Mouse (Mus musculus) spleen, adult 2 months (tissue): ENCODE results near the gene Spaca7. TPM values are rescaled to one million over a fixed set of nuclear protein-coding genes. Genes with fewer than 3 reads are reported as not detected.

Source experiments
- DNase-seq, 2 experiments: peaks; one replicate each; pipeline versions ENCODE4 v3.0.0 to v3.0.0-alpha.2; 2012 to 2021; ENCODE audit warnings: low spot score in 2 of 2, low read depth in 1 of 2
- H3K27ac ChIP-seq: fragments of 200-500 bp; 2 replicates; pipeline ENCODE4 v1.5.1; 2012; ENCODE audit warnings: low read length, inconsistent platforms; ENCODE audit not compliant: insufficient read depth
- H3K27me3 ChIP-seq: fragments of 200-500 bp; 2 replicates; pipeline ENCODE4 v1.6.1; 2012; ENCODE audit warnings: mild to moderate bottlenecking, moderate library complexity, low read length, inconsistent platforms; ENCODE audit not compliant: control insufficient read depth, insufficient read depth
- H3K36me3 ChIP-seq: fragments of 200-500 bp; 2 replicates; pipeline ENCODE4 v1.6.1; 2012; ENCODE audit warnings: mild to moderate bottlenecking, low read length, inconsistent platforms; ENCODE audit not compliant: control insufficient read depth, insufficient read depth
- H3K4me1 ChIP-seq: fragments of 200-500 bp; 2 replicates; pipeline ENCODE4 v1.6.1; 2011; ENCODE audit warnings: inconsistent platforms; ENCODE audit not compliant: control insufficient read depth, insufficient read depth, insufficient read length
- H3K4me3 ChIP-seq: fragments of 200-500 bp; 2 replicates; pipeline ENCODE4 v1.5.1; 2011; ENCODE audit warnings: mild to moderate bottlenecking, inconsistent platforms; ENCODE audit not compliant: insufficient read depth, insufficient read length; ENCODE audit errors: extremely low read depth
- CTCF ChIP-seq: fragments of 200-500 bp; IDR thresholded peaks from 2 replicates; pipeline ENCODE4 v1.5.1; 2011; ENCODE audit warnings: mild to moderate bottlenecking, inconsistent platforms; ENCODE audit not compliant: insufficient read depth, insufficient read length, insufficient replicate concordance; ENCODE audit errors: extremely low read depth
- POLR2A ChIP-seq: fragments of 200-500 bp; IDR thresholded peaks from 2 replicates; pipeline ENCODE4 v1.6.1; 2011; ENCODE audit warnings: low read depth, low read length, inconsistent platforms
- WGBS: fragments of 180-500 bp; shearing (Covaris S2); methylation state at CpG from one replicate; pipeline ENCODE4 v1.1.7; 2018; 5-methylcytosine and 5-hydroxymethylcytosine counted together
- polyA plus RNA-seq: library from polyadenylated mRNA; depleted of rRNA; stranded (reverse); fragments of >200 nt; gene quantifications from 2 replicates; pipeline ENCODE4 v1.2.3, GENCODE M21; 2012

Spaca7 gene
- polyA plus RNA-seq, 1 experiment: not detected

- H3K4me1 ChIP-seq: no peaks in the 10 kb centered on the region
- no peaks in the 10 kb centered on the region for H3K27me3 ChIP-seq
- WGBS: 69% methylated on average over 7 of the region's 7 CpGs
- TF ChIP-seq CTCF (no peak), POLR2A (no peak)
- H3K36me3 ChIP-seq: no peaks in the 10 kb centered on the region
- H3K27ac ChIP-seq: no peak overlapping the region
- H3K4me3 ChIP-seq: no peak overlapping the region
- no peak for DNase-seq
These were observed 25.2 kb upstream of the Spaca7 start for GRCm38 (mm10) chr8:12547466-12548220.

- Histone ChIP-seq H3K27ac (no peak overlapping the region), H3K36me3 (no peaks in the 10 kb centered on the region), H3K27me3 (no peaks in the 10 kb centered on the region), H3K4me1 (no peaks in the 10 kb centered on the region), H3K4me3 (no peak overlapping the region)
- WGBS: 23% methylated on average over 15 of the region's 15 CpGs
- no peak for DNase-seq
- TF ChIP-seq POLR2A (no peak), CTCF (no peak)
These were observed 24.6 kb upstream of the Spaca7 start for GRCm38 (mm10) chr8:12548255-12548654.

DNA sequence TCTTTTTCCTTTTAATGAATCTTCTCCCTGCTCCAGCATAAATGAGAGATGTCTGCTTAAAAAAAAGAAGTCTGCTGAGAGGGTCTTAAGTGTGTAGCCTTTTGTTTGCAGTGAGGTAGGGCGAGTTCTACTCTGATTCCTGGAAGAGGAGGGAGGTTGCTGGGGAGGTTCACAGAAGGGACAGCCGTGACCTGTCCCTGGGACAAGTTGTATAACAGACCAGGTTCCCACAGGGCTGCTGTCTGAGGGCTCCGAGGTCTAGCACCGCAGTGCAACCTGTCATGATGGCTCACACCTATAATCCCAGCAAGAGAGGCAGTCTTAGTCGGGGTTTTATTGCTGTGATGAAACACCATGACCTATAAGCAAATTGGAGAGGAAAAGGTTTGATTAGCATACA lies 24.1 kb upstream of the Spaca7 start:
- TF ChIP-seq CTCF (no peak), POLR2A (no peak)

GRCm38 (mm10) chr8:12555515-12556145 lies 17.2 kb upstream of the Spaca7 start:
- H3K36me3 ChIP-seq: no peaks in the 10 kb centered on the region
- TF ChIP-seq POLR2A (no peak), CTCF (no peak)
- H3K27me3 ChIP-seq: no peaks in the 10 kb centered on the region
- H3K27ac ChIP-seq: no peak overlapping the region
- H3K4me1 ChIP-seq: no peaks in the 10 kb centered on the region
- no peak for DNase-seq
- 66% methylated on average over 15 of the region's 15 CpGs for WGBS
- no peak overlapping the region for H3K4me3 ChIP-seq

More for the DNA sequence above, 24.1 kb upstream of the Spaca7 start:
- Histone ChIP-seq H3K4me3 (no peak overlapping the region), H3K36me3 (no peaks in the 10 kb centered on the region), H3K27ac (no peak overlapping the region), H3K4me1 (no peaks in the 10 kb centered on the region), H3K27me3 (no peaks in the 10 kb centered on the region)
- WGBS: 46% methylated on average over 5 of the region's 5 CpGs
- no peak for DNase-seq

DNA sequence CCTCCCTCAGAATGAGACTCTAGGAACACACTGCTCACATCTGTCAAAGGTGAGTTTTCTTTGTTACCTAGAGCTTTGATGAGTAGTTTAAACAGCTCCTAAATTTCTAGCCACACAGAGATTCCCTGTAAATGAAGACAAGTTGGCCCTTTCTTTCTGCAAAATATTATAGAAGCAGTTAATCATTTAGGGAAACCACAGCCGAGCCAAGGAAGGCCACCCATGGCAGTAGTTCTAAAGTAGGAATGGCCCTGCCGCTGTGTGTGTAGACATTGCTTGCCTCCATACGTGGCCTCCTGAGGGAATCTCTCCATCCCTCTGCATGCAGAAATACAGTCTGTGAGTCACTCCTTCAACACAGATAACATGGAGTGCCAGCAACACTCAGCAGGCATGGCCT lies 14.0 kb upstream of the Spaca7 start:
- DNase-seq: no peak
- 81% methylated on average over 3 of the region's 3 CpGs for WGBS
- Histone ChIP-seq H3K27me3 (no peaks in the 10 kb centered on the region), H3K4me3 (no peak overlapping the region), H3K27ac (no peak overlapping the region), H3K4me1 (no peaks in the 10 kb centered on the region), H3K36me3 (no peaks in the 10 kb centered on the region)
- TF ChIP-seq POLR2A (no peak), CTCF (no peak)

GRCm38 (mm10) chr8:12561403-12561960 lies 11.3 kb upstream of the Spaca7 start:
- Histone ChIP-seq H3K27me3 (no peaks in the 10 kb centered on the region), H3K4me1 (no peaks in the 10 kb centered on the region), H3K36me3 (no peaks in the 10 kb centered on the region), H3K4me3 (no peak overlapping the region), H3K27ac (no peak overlapping the region)
- WGBS: 26% methylated on average over 11 of the region's 11 CpGs
- TF ChIP-seq POLR2A (no peak), CTCF (peak; percentile 27; the same call in 1 of the 2 replicates)
- DNase-seq: peak in 1 of 2 experiments; percentile 22

- no peaks in the 10 kb centered on the region for H3K27me3 ChIP-seq
- no peak overlapping the region for H3K4me3 ChIP-seq
- TF ChIP-seq POLR2A: no peak
- H3K36me3 ChIP-seq: no peaks in the 10 kb centered on the region
- H3K27ac ChIP-seq: no peak overlapping the region
- no peaks in the 10 kb centered on the region for H3K4me1 ChIP-seq
- 5% methylated on average over 4 of the region's 4 CpGs for WGBS
- no peak for DNase-seq
These were observed 8.5 kb upstream of the Spaca7 start for GRCm38 (mm10) chr8:12564307-12564706.
